Comparison of ENCODE assay signal across 15 mouse cellular contexts in the genomic region with DNA sequence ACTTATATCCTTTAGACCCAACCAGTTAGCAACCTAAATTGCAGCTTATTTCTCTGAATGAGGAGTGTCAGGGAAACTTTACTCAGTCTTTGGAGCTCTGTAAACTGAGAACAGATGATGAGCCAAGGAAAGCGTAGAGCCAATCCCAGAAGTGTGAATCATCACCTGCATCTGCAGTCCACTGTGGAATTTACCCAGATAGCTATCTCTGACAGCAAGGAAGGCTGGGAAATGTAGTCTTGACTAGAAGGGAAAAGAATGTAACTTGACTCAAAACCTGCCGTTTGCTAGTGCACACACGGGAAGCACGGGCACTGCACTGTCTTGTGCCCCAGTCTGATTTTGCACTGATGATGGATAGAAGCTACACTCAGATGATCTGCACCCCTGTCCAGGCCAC.
DNase-seq lines count a peak whose midpoint lies in the region; ATAC-seq and TF ChIP-seq lines count a peak whose summit lies in the region.
"Had no signal": no experiment of that assay in that cellular context is flagged by ENCODE, and none has a peak within 500 bp of the region (broad histone marks: within the 10 kb centered on the region; RNA-seq: fewer than 3 reads in every experiment).

No protein-coding gene starts in this region.

- CTCF ChIA-PET in Patski (lab: Charles Lee) = interaction anchor here (1.2 kb wide), 1 partner anchor 15 kb away, joined by 3 read pairs; no protein-coding TSS in a partner anchor

- TF ChIP-seq CTCF in CH12.LX (conservative IDR thresholded peaks at IDR 0.05 in 1 of 2, IDR thresholded peaks at IDR 0.05 in 1 of 2; ENCODE audit: low read depth in 2 of 2, low read length in 2 of 2) (no peak), Patski (IDR thresholded peaks at IDR 0.05) (no peak)
- TF ChIP-seq CTCF in left cerebral cortex, adult 2 months (IDR thresholded peaks at IDR 0.05) = no peak

- ATAC-seq in frontal cortex, adult (ENCODE audit: low TSS enrichment) = peak; percentile 100
- ATAC-seq in Patski = peak; percentile 39
- no peak for ATAC-seq in forebrain, embryonic 12.5 days (ENCODE audit: low FRiP score)
- no peak for ATAC-seq in forebrain, embryonic 13.5 days

- no peak for TF ChIP-seq RAD21 in CH12.LX (IDR thresholded peaks at IDR 0.05; ENCODE audit: low read depth, low read length)

- intact Hi-C loops in left cerebral cortex, adult 2 months (cut with DNase I) = no loop called here

- H3K9me3 ChIP-seq in CH12.LX (replicated peaks; ENCODE audit: low read length) = no peaks in the 10 kb centered on the region
- H3K9me3 ChIP-seq in forebrain, embryonic 12.5 days = no peaks in the 10 kb centered on the region
- no peaks in the 10 kb centered on the region for H3K9me3 ChIP-seq in forebrain, embryonic 13.5 days (replicated peaks)
- H3K9me3 ChIP-seq: embryonic facial prominence, embryonic 15.5 days; liver, embryonic 15.5 days; neural tube, embryonic 15.5 days had no signal

- no peak for TF ChIP-seq EP300 in CH12.LX (IDR thresholded peaks at IDR 0.05; ENCODE audit: low read length)

- no peak overlapping the region for H3K4me3 ChIP-seq in CH12.LX (replicated peaks in 1 of 3; ENCODE audit: low read depth in 2 of 3, low read length in 2 of 3, poor library complexity in 1 of 3)
- H3K4me3 ChIP-seq in left cerebral cortex, adult 2 months = no peak overlapping the region
- no peak overlapping the region for H3K4me3 ChIP-seq in forebrain, embryonic 12.5 days (replicated peaks)
- no peak overlapping the region for H3K4me3 ChIP-seq in forebrain, embryonic 13.5 days
- H3K4me3 ChIP-seq: embryonic facial prominence, embryonic 15.5 days; liver, embryonic 15.5 days; neural tube, embryonic 15.5 days had no signal

- dilution Hi-C loops in CH12.LX (cut with MboI; ENCODE audit: extremely low pct_ligation_motif_present, extremely low pct_unique_long_range_greater_than_20kb, low sequenced_read_pairs) = no loop called here

- no peaks in the 10 kb centered on the region for H3K79me2 ChIP-seq in CH12.LX (replicated peaks; ENCODE audit: control insufficient read depth, extremely low read depth, insufficient read depth, poor library complexity, severe bottlenecking)

- no peak overlapping the region for H3K9ac ChIP-seq in CH12.LX (ENCODE audit: insufficient read depth, low read depth)
- H3K9ac ChIP-seq in forebrain, embryonic 12.5 days = no peak overlapping the region
- no peak overlapping the region for H3K9ac ChIP-seq in forebrain, embryonic 13.5 days
- H3K9ac ChIP-seq: embryonic facial prominence, embryonic 15.5 days; liver, embryonic 15.5 days; neural tube, embryonic 15.5 days had no signal

- POLR2A ChIA-PET in Patski (lab: Charles Lee) = no interaction called here

- no peaks in the 10 kb centered on the region for H3K36me3 ChIP-seq in CH12.LX (replicated peaks in 1 of 2; ENCODE audit: control insufficient read depth in 1 of 2, insufficient read depth in 1 of 2, low read length in 1 of 2)
- H3K36me3 ChIP-seq in forebrain, embryonic 12.5 days (replicated peaks) = no peaks in the 10 kb centered on the region
- H3K36me3 ChIP-seq in forebrain, embryonic 13.5 days (ENCODE audit: poor library complexity, severe bottlenecking) = no peaks in the 10 kb centered on the region
- H3K36me3 ChIP-seq: embryonic facial prominence, embryonic 15.5 days; liver, embryonic 15.5 days; neural tube, embryonic 15.5 days had no signal

- WGBS in forebrain, embryonic 12.5 days = 81% methylated on average over 4 of the region's 4 CpGs
- WGBS in forebrain, embryonic 13.5 days = 70% methylated on average over 4 of the region's 4 CpGs

- no peak for DNase-seq in frontal cortex, postnatal 25 days (ENCODE audit: low spot score in 2 of 2)
- DNase-seq in CH12.LX (ENCODE audit: extremely low read depth) = no peak
- DNase-seq in Patski (ENCODE audit: low read depth, low spot score) = no peak
- DNase-seq in left cerebral cortex, adult 2 months (ENCODE audit: extremely low spot score in 1 of 2, low spot score in 2 of 2) = peak; percentile 12 to 15
- no peak for DNase-seq in cerebellum, adult 11-12 months
- DNase-seq: cerebellum, adult 2 months; kidney, adult 9 months had no signal

- H3K27me3 ChIP-seq in CH12.LX (replicated peaks) (no peaks in the 10 kb centered on the region), Patski (no peaks in the 10 kb centered on the region)
- H3K27me3 ChIP-seq in forebrain, embryonic 12.5 days = no peaks in the 10 kb centered on the region
- H3K27me3 ChIP-seq in forebrain, embryonic 13.5 days = no peaks in the 10 kb centered on the region
- H3K27me3 ChIP-seq: embryonic facial prominence, embryonic 15.5 days; liver, embryonic 15.5 days; neural tube, embryonic 15.5 days had no signal

- H3K27ac ChIP-seq in CH12.LX (ENCODE audit: insufficient read depth, low read depth) = no peak overlapping the region
- no peak overlapping the region for H3K27ac ChIP-seq in left cerebral cortex, adult 2 months
- no peak overlapping the region for H3K27ac ChIP-seq in forebrain, embryonic 12.5 days
- no peak overlapping the region for H3K27ac ChIP-seq in forebrain, embryonic 13.5 days
- H3K27ac ChIP-seq: embryonic facial prominence, embryonic 15.5 days; liver, embryonic 15.5 days; macrophage; neural tube, embryonic 15.5 days had no signal

- in situ Hi-C loops in CH12.LX (cut with MboI; ENCODE audit: low pct_ligation_motif_present, low pct_unique_long_range_greater_than_20kb, low sequenced_read_pairs) (no loop called here), Patski (cut with MboI; ENCODE audit: low pct_unique_long_range_greater_than_20kb) (no loop called here)

- no peak for TF ChIP-seq POLR2A in CH12.LX (IDR thresholded peaks at IDR 0.05; ENCODE audit: low read depth, low read length)

- no peak overlapping the region for H3K4me2 ChIP-seq in CH12.LX (ENCODE audit: insufficient read depth, low read depth, poor library complexity, severe bottlenecking)
- no peak overlapping the region for H3K4me2 ChIP-seq in forebrain, embryonic 12.5 days
- no peak overlapping the region for H3K4me2 ChIP-seq in forebrain, embryonic 13.5 days
- H3K4me2 ChIP-seq: embryonic facial prominence, embryonic 15.5 days; heart, embryonic 11.5 days; liver, embryonic 15.5 days; neural tube, embryonic 15.5 days had no signal

- H3K4me1 ChIP-seq in CH12.LX (ENCODE audit: control insufficient read depth in 1 of 2, insufficient read depth in 2 of 2) = no peaks in the 10 kb centered on the region
- H3K4me1 ChIP-seq in forebrain, embryonic 12.5 days = 0 out of 2 replicates have a peak, but pooled peaks cover 2% of the 10 kb centered on the region
- H3K4me1 ChIP-seq in forebrain, embryonic 13.5 days = no peaks in the 10 kb centered on the region
- H3K4me1 ChIP-seq: embryonic facial prominence, embryonic 15.5 days; liver, embryonic 15.5 days; neural tube, embryonic 15.5 days had no signal

TF ChIP-seq in CH12.LX, 34 proteins besides CTCF, POLR2A, EP300 and RAD21:
- TF ChIP-seq HCFC1 (IDR thresholded peaks at IDR 0.05; ENCODE audit: low read depth, low read length) = peak; percentile 24; the same call in 1 of the 2 replicates
- TF ChIP-seq E2F4 (IDR thresholded peaks at IDR 0.05; ENCODE audit: insufficient replicate concordance, low read depth, low read length) = no peak
- TF ChIP-seq TBP (conservative IDR thresholded peaks at IDR 0.05; ENCODE audit: low read depth, low read length) = no peak
- no peak for TF ChIP-seq MAFK (IDR thresholded peaks at IDR 0.05; ENCODE audit: insufficient replicate concordance, low read length)
- no peak for TF ChIP-seq IRF4 (IDR thresholded peaks at IDR 0.05; ENCODE audit: low read depth, low read length)
- no peak for TF ChIP-seq UBTF (IDR thresholded peaks at IDR 0.05; ENCODE audit: low read depth, low read length)

Comparison
In these comparisons a context has a peak if more than half of its experiments do, and no peak if none do; other contexts are left out.
1. ATAC-seq: peak in frontal cortex, adult (single experiment) and Patski (single experiment); none in forebrain, embryonic 12.5 days (single experiment) and forebrain, embryonic 13.5 days (single experiment).
2. DNase-seq: peak in left cerebral cortex, adult 2 months (2 of 2); none in frontal cortex, postnatal 25 days (0 of 2), CH12.LX (single experiment), Patski (single experiment) and cerebellum, adult 11-12 months (single experiment).